9 mouse cellular contexts compared by ENCODE assay signal in genomic region chr9:121337216-121337937, GRCm38 (mm10). TPM values are rescaled to one million over a fixed set of nuclear protein-coding genes. Genes with fewer than 3 reads are reported as not detected.
DNase-seq lines count a peak whose midpoint lies in the region; ATAC-seq and TF ChIP-seq lines count a peak whose summit lies in the region.
"Had no signal": no experiment of that assay in that cellular context is flagged by ENCODE, and none has a peak within 500 bp of the region (broad histone marks: within the 10 kb centered on the region; RNA-seq: fewer than 3 reads in every experiment).

No protein-coding gene starts in this region.

- WGBS in neural tube, embryonic 13.5 days, result 53% methylated on average over 9 of the region's 9 CpGs

- DNase-seq in layer of hippocampus, adult 2 months (ENCODE audit: low spot score in 2 of 2), result no peak
- DNase-seq in layer of hippocampus, adult 8-10 months (ENCODE audit: low spot score in 2 of 2), result no peak
- peak; percentile 72 for DNase-seq in heart, adult 8-10 months (ENCODE audit: low spot score)
- peak; percentile 46 to 48 for DNase-seq in kidney, postnatal 36 days
- DNase-seq in thymus, postnatal 0 days (ENCODE audit: low spot score), result no peak
- no peak for DNase-seq in liver
- DNase-seq in frontal cortex, postnatal 25 days (ENCODE audit: low spot score in 2 of 2), result no peak

- H3K4me2 ChIP-seq in neural tube, embryonic 13.5 days, result no peak overlapping the region

- H3K9me3 ChIP-seq in neural tube, embryonic 13.5 days, result no peaks in the 10 kb centered on the region
- H3K9me3 ChIP-seq: G1E had no signal

- peaks cover 63% of the 10 kb centered on the region for H3K4me1 ChIP-seq in neural tube, embryonic 13.5 days (replicated peaks)

- no peak overlapping the region for H3K9ac ChIP-seq in neural tube, embryonic 13.5 days

- peak overlapping the region; percentile 53; the same call in 1 of the 2 replicates for H3K27ac ChIP-seq in layer of hippocampus, adult 2 months
- peak overlapping the region; percentile 78 for H3K27ac ChIP-seq in neural tube, embryonic 13.5 days (replicated peaks)

- no peak for ATAC-seq in neural tube, embryonic 13.5 days (ENCODE audit: low read depth)

- TF ChIP-seq CTCF in layer of hippocampus, adult 2 months (conservative IDR thresholded peaks at IDR 0.05), result no peak

- no peaks in the 10 kb centered on the region for H3K27me3 ChIP-seq in neural tube, embryonic 13.5 days

- H3K4me3 ChIP-seq in layer of hippocampus, adult 2 months, result no peak overlapping the region
- H3K4me3 ChIP-seq in neural tube, embryonic 13.5 days, result no peak overlapping the region

- no peaks in the 10 kb centered on the region for H3K36me3 ChIP-seq in neural tube, embryonic 13.5 days

RNA-seq across cellular contexts. Expression of gene Trak1, which starts 40.1 kb away (rescaled TPM):
- 100 to 1,000 TPM; 255 to 260 TPM for total RNA-seq in layer of hippocampus, adult 2 months (2021)
- total RNA-seq in layer of hippocampus, adult 8-10 months (2022), result 100 to 1,000 TPM; 201 to 260 (median 228) TPM
- total RNA-seq in heart, adult 8-10 months (2022), result 100 to 1,000 TPM; 294 to 334 (median 302) TPM
- polyA plus RNA-seq in neural tube, embryonic 13.5 days (2015; fragmentation: Nextera tagmentation; extraction: Ambion mirVana), result 43.4 and 44.3 TPM in 2 replicates
- 17.0 and 22.6 TPM in 2 replicates for polyA plus RNA-seq in thymus, postnatal 0 days (2015; fragmentation: Nextera tagmentation; extraction: Ambion mirVana)

Comparison
In these comparisons a context has a peak if more than half of its experiments do, and no peak if none do; other contexts are left out.
1. DNase-seq: peak in heart, adult 8-10 months (single experiment) and kidney, postnatal 36 days (2 of 2); none in layer of hippocampus, adult 2 months (0 of 2), layer of hippocampus, adult 8-10 months (0 of 2), thymus, postnatal 0 days (single experiment), liver (single experiment) and frontal cortex, postnatal 25 days (0 of 2).